Mouse (Mus musculus) liver, embryonic 12.5 days (tissue): ENCODE measurements at regions not wholly inside any gene's neighbourhood (a gene's known extent, or its start where the extent isn't known, plus 50 kb on each side); places are given as distances from the start of the nearest gene placed in this dataset.

ENCODE experiments used
- ATAC-seq: fragments of 200-750 bp; cut with Nextera tagmentation; 2 replicates; pipeline ENCODE4 v1.8.0; 2017; ENCODE audit warnings: moderate number of reproducible peaks, mild to moderate bottlenecking, moderate library complexity
- H3K27ac ChIP-seq: fragments of 300-500 bp; sonication (generic); 2 replicates; pipeline ENCODE4 v1.5.1; 2016; ENCODE audit warnings: mild to moderate bottlenecking
- H3K27me3 ChIP-seq: fragments of 300-500 bp; sonication (generic); replicated peaks from 2 replicates; pipeline ENCODE4 v1.6.1; 2016; ENCODE audit warnings: mild to moderate bottlenecking, moderate library complexity
- H3K36me3 ChIP-seq: fragments of 300-500 bp; sonication (generic); 2 replicates; pipeline ENCODE4 v1.6.1; 2016; ENCODE audit warnings: mild to moderate bottlenecking, moderate library complexity
- H3K4me1 ChIP-seq: fragments of 300-500 bp; sonication (generic); 2 replicates; pipeline ENCODE4 v1.6.1; 2016
- H3K4me2 ChIP-seq: fragments of 300-500 bp; sonication (generic); 2 replicates; pipeline ENCODE4 v1.6.1; 2016; ENCODE audit warnings: mild to moderate bottlenecking, moderate library complexity
- H3K4me3 ChIP-seq: fragments of 300-500 bp; sonication (generic); 2 replicates; pipeline ENCODE4 v1.5.1; 2016; ENCODE audit warnings: mild to moderate bottlenecking, moderate library complexity
- H3K9ac ChIP-seq: fragments of 300-500 bp; sonication (generic); 2 replicates; pipeline ENCODE4 v1.6.1; 2016; ENCODE audit warnings: mild to moderate bottlenecking, moderate library complexity
- H3K9me3 ChIP-seq: fragments of 300-500 bp; sonication (generic); replicated peaks from 2 replicates; pipeline ENCODE4 v1.6.1; 2016; ENCODE audit warnings: mild to moderate bottlenecking, moderate library complexity
- WGBS: fragments of 180-500 bp; shearing (Covaris S2); methylation state at CpG from one replicate; pipeline ENCODE4 v1.1.7; 2016; ENCODE audit not compliant: insufficient replicate concordance; 5-methylcytosine and 5-hydroxymethylcytosine counted together

GRCm38 (mm10) chr12:70684354-70684753 lies 141.0 kb upstream of the Frmd6 start:
- H3K27ac ChIP-seq, result no peak overlapping the region
- no peak overlapping the region for H3K4me2 ChIP-seq
- H3K9me3 ChIP-seq, result no peaks in the 10 kb centered on the region
- H3K4me1 ChIP-seq, result no peaks in the 10 kb centered on the region
- 78% methylated on average over 9 of the region's 9 CpGs for WGBS
- no peaks in the 10 kb centered on the region for H3K36me3 ChIP-seq
- H3K27me3 ChIP-seq, result no peaks in the 10 kb centered on the region
- no peak overlapping the region for H3K9ac ChIP-seq
- H3K4me3 ChIP-seq, result no peak overlapping the region
- ATAC-seq, result no peak

GRCm38 (mm10) chr12:70685432-70685831 lies 139.9 kb upstream of the Frmd6 start:
- H3K9ac ChIP-seq, result no peak overlapping the region
- H3K36me3 ChIP-seq, result no peaks in the 10 kb centered on the region
- H3K27ac ChIP-seq, result no peak overlapping the region
- 72% methylated on average over 10 of the region's 10 CpGs for WGBS
- ATAC-seq, result no peak
- H3K4me2 ChIP-seq, result no peak overlapping the region
- no peaks in the 10 kb centered on the region for H3K4me1 ChIP-seq
- H3K27me3 ChIP-seq, result no peaks in the 10 kb centered on the region
- no peaks in the 10 kb centered on the region for H3K9me3 ChIP-seq
- no peak overlapping the region for H3K4me3 ChIP-seq

- 86% methylated on average over 10 of the region's 10 CpGs for WGBS
- no peak for ATAC-seq
- Histone ChIP-seq H3K27ac (no peak overlapping the region), H3K4me3 (no peak overlapping the region), H3K27me3 (no peaks in the 10 kb centered on the region), H3K36me3 (no peaks in the 10 kb centered on the region), H3K4me2 (no peak overlapping the region), H3K9ac (no peak overlapping the region), H3K9me3 (no peaks in the 10 kb centered on the region), H3K4me1 (no peaks in the 10 kb centered on the region)
These were observed 139.0 kb upstream of the Frmd6 start for GRCm38 (mm10) chr12:70686337-70686736.

GRCm38 (mm10) chr12:70686971-70687370 lies 138.3 kb upstream of the Frmd6 start:
- Histone ChIP-seq H3K4me1 (no peaks in the 10 kb centered on the region), H3K9me3 (no peaks in the 10 kb centered on the region), H3K9ac (no peak overlapping the region), H3K4me3 (no peak overlapping the region), H3K4me2 (no peak overlapping the region), H3K27ac (no peak overlapping the region), H3K36me3 (no peaks in the 10 kb centered on the region), H3K27me3 (no peaks in the 10 kb centered on the region)
- no peak for ATAC-seq
- WGBS, result 78% methylated on average over 12 of the region's 12 CpGs

GRCm38 (mm10) chr12:70695162-70695561 lies 130.2 kb upstream of the Frmd6 start:
- H3K27ac ChIP-seq, result no peak overlapping the region
- H3K27me3 ChIP-seq, result no peaks in the 10 kb centered on the region
- H3K9me3 ChIP-seq, result no peaks in the 10 kb centered on the region
- ATAC-seq, result no peak
- no peaks in the 10 kb centered on the region for H3K36me3 ChIP-seq
- no peak overlapping the region for H3K4me3 ChIP-seq
- 78% methylated on average over 5 of the region's 5 CpGs for WGBS
- H3K4me2 ChIP-seq, result no peak overlapping the region
- no peak overlapping the region for H3K9ac ChIP-seq
- no peaks in the 10 kb centered on the region for H3K4me1 ChIP-seq

GRCm38 (mm10) chr12:70696256-70696655 lies 129.1 kb upstream of the Frmd6 start:
- Histone ChIP-seq H3K4me1 (no peaks in the 10 kb centered on the region), H3K9me3 (no peaks in the 10 kb centered on the region), H3K4me2 (no peak overlapping the region), H3K27me3 (no peaks in the 10 kb centered on the region), H3K36me3 (no peaks in the 10 kb centered on the region), H3K4me3 (no peak overlapping the region), H3K27ac (no peak overlapping the region), H3K9ac (no peak overlapping the region)
- WGBS, result 75% methylated on average over 6 of the region's 6 CpGs
- no peak for ATAC-seq

- Histone ChIP-seq H3K27me3 (no peaks in the 10 kb centered on the region), H3K9me3 (no peaks in the 10 kb centered on the region), H3K4me2 (no peak overlapping the region), H3K27ac (no peak overlapping the region), H3K4me3 (no peak overlapping the region), H3K4me1 (no peaks in the 10 kb centered on the region), H3K36me3 (no peaks in the 10 kb centered on the region), H3K9ac (no peak overlapping the region)
- ATAC-seq, result no peak
- WGBS, result 69% methylated on average over 6 of the region's 6 CpGs
These were observed 126.8 kb upstream of the Frmd6 start for GRCm38 (mm10) chr12:70698466-70698865.

- whole genome bisulfite sequencing, result 68% methylated on average over 5 of the region's 5 CpGs
- H3K4me1 ChIP-seq, result no peaks in the 10 kb centered on the region
- no peak for ATAC-seq
These were observed 122.8 kb upstream of the Frmd6 start for GRCm38 (mm10) chr12:70702473-70702872.

GRCm38 (mm10) chr12:70706806-70707628 lies 118.3 kb upstream of the Frmd6 start:
- 65% methylated on average over 11 of the region's 11 CpGs for WGBS
- Histone ChIP-seq H3K36me3 (no peaks in the 10 kb centered on the region), H3K4me1 (no peaks in the 10 kb centered on the region), H3K4me2 (no peak overlapping the region), H3K4me3 (no peak overlapping the region), H3K9ac (no peak overlapping the region), H3K27ac (no peak overlapping the region), H3K9me3 (no peaks in the 10 kb centered on the region), H3K27me3 (no peaks in the 10 kb centered on the region)
- peak; percentile 21; the same call in 1 of the 2 replicates for ATAC-seq

More at GRCm38 (mm10) chr12:70702473-70702872, 122.8 kb upstream of the Frmd6 start:
- no peak overlapping the region for H3K9ac ChIP-seq
- H3K4me2 ChIP-seq, result no peak overlapping the region
- no peaks in the 10 kb centered on the region for H3K27me3 ChIP-seq
- no peaks in the 10 kb centered on the region for H3K9me3 ChIP-seq
- H3K36me3 ChIP-seq, result no peaks in the 10 kb centered on the region
- no peak overlapping the region for H3K27ac ChIP-seq
- H3K4me3 ChIP-seq, result no peak overlapping the region

- no peak overlapping the region for H3K9ac ChIP-seq
- H3K9me3 ChIP-seq, result no peaks in the 10 kb centered on the region
- no peak overlapping the region for H3K4me3 ChIP-seq
- 38% methylated on average over 6 of the region's 6 CpGs for WGBS
- no peaks in the 10 kb centered on the region for H3K27me3 ChIP-seq
- no peak overlapping the region for H3K27ac ChIP-seq
- no peak overlapping the region for H3K4me2 ChIP-seq
- peak; percentile 77 for ATAC-seq
- no peaks in the 10 kb centered on the region for H3K4me1 ChIP-seq
- H3K36me3 ChIP-seq, result no peaks in the 10 kb centered on the region
These were observed 117.6 kb upstream of the Frmd6 start for GRCm38 (mm10) chr12:70707629-70708289.

- ATAC-seq, result no peak
- Histone ChIP-seq H3K27me3 (no peaks in the 10 kb centered on the region), H3K4me1 (no peaks in the 10 kb centered on the region), H3K9me3 (no peaks in the 10 kb centered on the region), H3K9ac (no peak overlapping the region), H3K27ac (no peak overlapping the region), H3K4me2 (no peak overlapping the region), H3K36me3 (no peaks in the 10 kb centered on the region), H3K4me3 (no peak overlapping the region)
- 74% methylated on average over 5 of the region's 5 CpGs for WGBS
These were observed 117.0 kb upstream of the Frmd6 start for GRCm38 (mm10) chr12:70708290-70708668.

GRCm38 (mm10) chr12:70710311-70710710 lies 115.0 kb upstream of the Frmd6 start:
- no peak overlapping the region for H3K4me2 ChIP-seq
- no peaks in the 10 kb centered on the region for H3K9me3 ChIP-seq
- no peak overlapping the region for H3K27ac ChIP-seq
- H3K36me3 ChIP-seq, result no peaks in the 10 kb centered on the region
- no peak overlapping the region for H3K9ac ChIP-seq
- H3K4me1 ChIP-seq, result 0 out of 2 replicates have a peak, but pooled peaks cover 5% of the 10 kb centered on the region
- ATAC-seq, result no peak
- no peak overlapping the region for H3K4me3 ChIP-seq
- H3K27me3 ChIP-seq, result no peaks in the 10 kb centered on the region
- WGBS, result 73% methylated on average over 7 of the region's 7 CpGs
